ENCODE assay signal across 24 mouse cellular contexts in the genomic region with DNA sequence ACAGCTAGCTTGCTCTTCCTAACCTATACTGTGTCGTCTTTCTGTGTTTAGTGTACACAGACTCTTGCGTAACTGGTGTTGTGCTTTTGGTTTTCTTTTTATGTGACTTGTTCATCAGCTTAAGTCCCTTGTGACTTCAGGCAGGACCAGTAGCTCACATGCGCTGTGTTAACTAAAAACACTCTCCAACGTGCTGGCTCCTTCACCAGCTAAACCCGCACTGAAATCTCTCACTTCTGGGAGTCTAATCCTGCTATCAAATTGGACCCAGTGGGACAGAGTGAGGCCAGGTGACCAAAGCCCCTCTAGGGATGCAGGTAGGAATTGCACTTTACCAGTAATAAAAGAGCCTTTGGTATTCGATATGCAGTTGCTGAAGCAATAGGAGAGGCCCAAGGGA. TPM values are rescaled to one million over a fixed set of nuclear protein-coding genes. Genes with fewer than 3 reads are reported as not detected.
DNase-seq lines count a peak whose midpoint lies in the region; ATAC-seq and TF ChIP-seq lines count a peak whose summit lies in the region.
"Had no signal": no experiment of that assay in that cellular context is flagged by ENCODE, and none has a peak within 500 bp of the region (broad histone marks: within the 10 kb centered on the region; RNA-seq: fewer than 3 reads in every experiment).

No protein-coding gene starts in this region.

- H3K4me1 ChIP-seq in embryonic facial prominence, embryonic 11.5 days (ENCODE audit: control insufficient read depth, insufficient read depth, low read length): no peaks in the 10 kb centered on the region
- H3K4me1 ChIP-seq in embryonic facial prominence, embryonic 14.5 days (ENCODE audit: control insufficient read depth, insufficient read depth, low read length): peaks cover 20% of the 10 kb centered on the region; the same call in 1 of the 2 replicates

- DNase-seq in gastrocnemius, adult 2 months: no peak
- no peak for DNase-seq in gastrocnemius, postnatal 36 days
- peak; percentile 34 for DNase-seq in embryonic facial prominence, embryonic 11.5 days (ENCODE audit: low spot score)
- peak; percentile 60 for DNase-seq in embryonic facial prominence, embryonic 14.5 days (ENCODE audit: low spot score)
- no peak for DNase-seq in left cerebral cortex, adult 18-20 months (ENCODE audit: low spot score in 2 of 2)
- no peak for DNase-seq in adrenal gland, postnatal 36 days
- no peak for DNase-seq in urinary bladder, postnatal 14 days (ENCODE audit: low spot score)
- DNase-seq: adrenal gland, adult 2 months; adrenal gland, postnatal 10 days; adrenal gland, postnatal 25 days; B cell, adult 2 months; cerebellum, adult 11-12 months; cerebellum, adult 2 months; cerebellum, adult 9-10 months; cerebellum, postnatal 10 days; cerebellum, postnatal 25 days had no signal

- no peak overlapping the region for H3K4me2 ChIP-seq in embryonic facial prominence, embryonic 11.5 days (ENCODE audit: low read depth, low read length)
- H3K4me2 ChIP-seq in embryonic facial prominence, embryonic 14.5 days (ENCODE audit: low read depth, low read length): no peak overlapping the region
- H3K4me2 ChIP-seq: embryonic facial prominence, embryonic 12.5 days; forebrain, embryonic 12.5 days had no signal

- H3K4me3 ChIP-seq in gastrocnemius, adult 2 months: no peak overlapping the region
- H3K4me3 ChIP-seq in C2C12 (ENCODE audit: insufficient read depth, poor library complexity, severe bottlenecking): no peak overlapping the region
- H3K4me3 ChIP-seq in embryonic facial prominence, embryonic 11.5 days (ENCODE audit: low read depth, low read length): no peak overlapping the region
- H3K4me3 ChIP-seq in embryonic facial prominence, embryonic 14.5 days (ENCODE audit: low read depth, low read length): no peak overlapping the region
- H3K4me3 ChIP-seq: embryonic facial prominence, embryonic 12.5 days; erythroblast, embryonic 14.5 days; forebrain, embryonic 10.5 days; forebrain, embryonic 12.5 days had no signal

- WGBS in embryonic facial prominence, embryonic 11.5 days: 40% methylated on average over 6 of the region's 6 CpGs
- 34% methylated on average over 6 of the region's 6 CpGs for WGBS in embryonic facial prominence, embryonic 14.5 days

- no peak overlapping the region for H3K9ac ChIP-seq in embryonic facial prominence, embryonic 11.5 days (replicated peaks; ENCODE audit: low read length)
- no peak overlapping the region for H3K9ac ChIP-seq in embryonic facial prominence, embryonic 14.5 days (ENCODE audit: low read depth, low read length)
- H3K9ac ChIP-seq: embryonic facial prominence, embryonic 12.5 days; forebrain, embryonic 12.5 days had no signal

- intact Hi-C loops in gastrocnemius, adult 2 months (cut with DNase I): no loop called here
- intact Hi-C loops in gastrocnemius, postnatal 36 days (cut with DNase I): loop anchor here (2.0 kb wide), 1 partner anchor 29 kb away; a partner anchor contains a TSS

- ATAC-seq in embryonic facial prominence, embryonic 11.5 days (replicated peaks; ENCODE audit: insufficient number of reproducible peaks, low FRiP score, low TSS enrichment, low read depth): no peak
- peak; percentile 70; the same call in 1 of the 2 replicates for ATAC-seq in embryonic facial prominence, embryonic 14.5 days (ENCODE audit: low read depth)
- ATAC-seq: forebrain, embryonic 14.5 days; forebrain, embryonic 16.5 days had no signal

- no peak for TF ChIP-seq CTCF in gastrocnemius, adult 2 months (IDR thresholded peaks at IDR 0.05)
- TF ChIP-seq CTCF in C2C12 (IDR thresholded peaks at IDR 0.05; ENCODE audit: control insufficient read depth, insufficient read depth, insufficient read length): no peak

- no peaks in the 10 kb centered on the region for H3K36me3 ChIP-seq in C2C12 (ENCODE audit: control insufficient read depth, insufficient read depth)
- H3K36me3 ChIP-seq in embryonic facial prominence, embryonic 11.5 days (replicated peaks; ENCODE audit: control insufficient read depth, insufficient read depth, low read depth, low read length): no peaks in the 10 kb centered on the region
- no peaks in the 10 kb centered on the region for H3K36me3 ChIP-seq in embryonic facial prominence, embryonic 14.5 days (ENCODE audit: control insufficient read depth, insufficient read depth, low read length)
- H3K36me3 ChIP-seq: embryonic facial prominence, embryonic 12.5 days; forebrain, embryonic 10.5 days; forebrain, embryonic 12.5 days had no signal

- H3ac ChIP-seq in C2C12 (ENCODE audit: control insufficient read depth, insufficient read length, low read depth): no peak overlapping the region

- H3K79me3 ChIP-seq in C2C12 (ENCODE audit: low read depth): no peaks in the 10 kb centered on the region

- H3K27ac ChIP-seq in gastrocnemius, adult 2 months: peak overlapping the region; percentile 43; the same call in 1 of the 2 replicates
- no peak overlapping the region for H3K27ac ChIP-seq in embryonic facial prominence, embryonic 11.5 days (replicated peaks; ENCODE audit: low read depth, low read length)
- peak overlapping the region; percentile 72; the same call in 1 of the 2 replicates for H3K27ac ChIP-seq in embryonic facial prominence, embryonic 14.5 days (replicated peaks; ENCODE audit: low read depth, low read length)
- H3K27ac ChIP-seq: forebrain, embryonic 10.5 days; forebrain, embryonic 12.5 days had no signal

- no peaks in the 10 kb centered on the region for H3K79me2 ChIP-seq in C2C12 (ENCODE audit: control insufficient read depth, insufficient read depth)

- no peaks in the 10 kb centered on the region for H3K9me3 ChIP-seq in embryonic facial prominence, embryonic 11.5 days (replicated peaks; ENCODE audit: control insufficient read depth, low read length)
- H3K9me3 ChIP-seq in embryonic facial prominence, embryonic 14.5 days (ENCODE audit: control insufficient read depth, low read length): no peaks in the 10 kb centered on the region
- H3K9me3 ChIP-seq: embryonic facial prominence, embryonic 12.5 days; forebrain, embryonic 10.5 days; forebrain, embryonic 12.5 days had no signal

- peaks cover 20% of the 10 kb centered on the region for H3K27me3 ChIP-seq in C2C12 (ENCODE audit: control insufficient read depth, insufficient read depth, insufficient read length)
- H3K27me3 ChIP-seq in embryonic facial prominence, embryonic 11.5 days (ENCODE audit: control insufficient read depth, insufficient read depth, low read length): no peaks in the 10 kb centered on the region
- no peaks in the 10 kb centered on the region for H3K27me3 ChIP-seq in embryonic facial prominence, embryonic 14.5 days (replicated peaks; ENCODE audit: control insufficient read depth, insufficient read depth, low read length)
- H3K27me3 ChIP-seq: embryonic facial prominence, embryonic 12.5 days had no signal

TF ChIP-seq in C2C12, 6 proteins besides CTCF, POLR2A, EP300 and RAD21:
- TF ChIP-seq USF1 (IDR thresholded peaks at IDR 0.05; ENCODE audit: low read depth): no peak
- TF ChIP-seq CEBPB (IDR thresholded peaks at IDR 0.05; ENCODE audit: low read depth): peak; percentile 5

RNA-seq across cellular contexts. Expression of a gene that starts 28.9 kb away (rescaled TPM):
- total RNA-seq in gastrocnemius, adult 2 months (2021): 10 to 100 TPM; 16.9 to 19.2 TPM
- 10 to 100 TPM; 21.2 to 21.3 TPM for total RNA-seq in gastrocnemius, postnatal 36 days (2021)
- 0.06 TPM for polyA plus RNA-seq in C2C12 (2012; fragmentation: generic; extraction: Trizol)
- 1.5 and 1.9 TPM in 2 replicates for polyA plus RNA-seq in embryonic facial prominence, embryonic 11.5 days (2014; fragmentation: Nextera tagmentation; extraction: Ambion mirVana)
- 9.6 and 11.1 TPM in 2 replicates for polyA plus RNA-seq in embryonic facial prominence, embryonic 14.5 days (2014; fragmentation: Nextera tagmentation; extraction: Ambion mirVana)
- 1 to 10 TPM; 5.8 to 7.2 TPM for total RNA-seq in left cerebral cortex, adult 18-20 months (2021)
- 1 to 10 TPM; 4.2 to 5.1 TPM for total RNA-seq in adrenal gland, postnatal 36 days (2021)
- total RNA-seq: MEL had no signal
- polyA plus RNA-seq: erythroblast, embryonic 14.5 days had no signal

Comparison
In these comparisons a context has a peak if more than half of its experiments do, and no peak if none do; other contexts are left out.
1. DNase-seq: peak in embryonic facial prominence, embryonic 11.5 days (single experiment) and embryonic facial prominence, embryonic 14.5 days (single experiment); none in gastrocnemius, adult 2 months (single experiment), gastrocnemius, postnatal 36 days (0 of 2), left cerebral cortex, adult 18-20 months (0 of 2), adrenal gland, postnatal 36 days (0 of 2) and urinary bladder, postnatal 14 days (single experiment).